Mouse (Mus musculus): Measurements from ENCODE around the gene Cytl1.

Gene Cytl1

GRCm38 (mm10) chr5:37735224-37735623 is at the start of gene Cytl1:
TSS of gene Cytl1 (plus strand) at chr5:37735519.
- no peak for DNase-seq

GRCm38 (mm10) chr5:37692759-37693158 is 42.6 kb upstream of the Cytl1 start:
- no peak for DNase-seq

- DNase-seq, result no peak
Measured at GRCm38 (mm10) chr5:37695773-37696172, 39.5 kb upstream of the Cytl1 start.

- no peak for DNase-seq
Measured at GRCm38 (mm10) chr5:37697286-37697685, 38.0 kb upstream of the Cytl1 start.

GRCm38 (mm10) chr5:37699757-37700156 is 35.6 kb upstream of the Cytl1 start:
- peak; percentile 21 for DNase-seq

- DNase-seq, result no peak
Measured at GRCm38 (mm10) chr5:37704962-37705361, 30.4 kb upstream of the Cytl1 start.

GRCm38 (mm10) chr5:37708124-37708523 is 27.2 kb upstream of the Cytl1 start:
- no peak for DNase-seq

GRCm38 (mm10) chr5:37709257-37709904 is 25.9 kb upstream of the Cytl1 start:
- DNase-seq, result no peak

GRCm38 (mm10) chr5:37716505-37717372 is 18.6 kb upstream of the Cytl1 start, which contains the start of gene Stk32b:
TSS of gene Stk32b (minus strand) at chr5:37717171.
- peak; percentile 80 for DNase-seq

- peak; percentile 67 for DNase-seq
Measured at GRCm38 (mm10) chr5:37717384-37717963, 17.8 kb upstream of the Cytl1 start.

- no peak for DNase-seq
Measured at GRCm38 (mm10) chr5:37720670-37721069, 14.6 kb upstream of the Cytl1 start.

GRCm38 (mm10) chr5:37725220-37725886 is 10.0 kb upstream of the Cytl1 start:
- DNase-seq, result no peak

- no peak for DNase-seq
Measured at GRCm38 (mm10) chr5:37730781-37731180, 4.5 kb upstream of the Cytl1 start.

- no peak for DNase-seq
Measured at GRCm38 (mm10) chr5:37736213-37736612, 894 bp downstream of the Cytl1 start.

GRCm38 (mm10) chr5:37743889-37744707 is 8.8 kb downstream of the Cytl1 start:
- DNase-seq, result no peak

GRCm38 (mm10) chr5:37752027-37752967 is 17.0 kb downstream of the Cytl1 start:
- DNase-seq, result peak; percentile 80

- no peak for DNase-seq
Measured at GRCm38 (mm10) chr5:37753366-37753765, 18.0 kb downstream of the Cytl1 start.

- DNase-seq, result no peak
Measured at GRCm38 (mm10) chr5:37762046-37762445, 26.7 kb downstream of the Cytl1 start.

- DNase-seq, result no peak
Measured at GRCm38 (mm10) chr5:37765851-37766250, 30.5 kb downstream of the Cytl1 start.

- no peak for DNase-seq
Measured at GRCm38 (mm10) chr5:37767231-37767630, 31.9 kb downstream of the Cytl1 start.

GRCm38 (mm10) chr5:37769031-37769430 is 33.7 kb downstream of the Cytl1 start:
- peak; percentile 94 for DNase-seq
